Mouse (Mus musculus) hindbrain, embryonic 14.5 days (tissue): Measurements from ENCODE around the gene Fbxo11. TPM values are rescaled to one million over a fixed set of nuclear protein-coding genes. Genes with fewer than 3 reads are reported as not detected.
A peak's percentile ranks its signal among the peaks of the same experiment; 100 is the strongest.

Experiments
- ATAC-seq: fragments of 200-750 bp; cut with Nextera tagmentation; 2 replicates; pipeline ENCODE4 v1.8.0; 2017; ENCODE audit warnings: moderate number of reproducible peaks, mild to moderate bottlenecking, moderate TSS enrichment, moderate library complexity; ENCODE audit not compliant: low FRiP score
- DNase-seq: peaks from one replicate; pipeline ENCODE4 v3.0.0-alpha.2; 2015; ENCODE audit warnings: low spot score
- H3K27ac ChIP-seq: fragments of 300-500 bp; sonication (generic); 2 replicates; pipeline ENCODE4 v1.5.1; 2014; ENCODE audit warnings: mild to moderate bottlenecking, moderate library complexity
- H3K27me3 ChIP-seq: fragments of 300-500 bp; sonication (generic); 2 replicates; pipeline ENCODE4 v1.6.1; 2014; ENCODE audit warnings: mild to moderate bottlenecking, low read length, mixed read lengths; ENCODE audit not compliant: control insufficient read depth, insufficient read depth
- H3K36me3 ChIP-seq: fragments of 300-500 bp; sonication (generic); replicated peaks from 2 replicates; pipeline ENCODE4 v1.6.1; 2014; ENCODE audit not compliant: control insufficient read depth, insufficient read depth
- H3K4me1 ChIP-seq: fragments of 300-500 bp; sonication (generic); replicated peaks from 2 replicates; pipeline ENCODE4 v1.6.1; 2014; ENCODE audit warnings: antibody characterized with exemption, low read length, mixed read lengths; ENCODE audit not compliant: control insufficient read depth, insufficient read depth
- H3K4me2 ChIP-seq: fragments of 300-500 bp; sonication (generic); replicated peaks from 2 replicates; pipeline ENCODE4 v1.6.1; 2014; ENCODE audit warnings: mild to moderate bottlenecking, moderate library complexity
- H3K4me3 ChIP-seq: fragments of 300-500 bp; sonication (generic); replicated peaks from 2 replicates; pipeline ENCODE4 v1.5.1; 2014; ENCODE audit warnings: mild to moderate bottlenecking, low read length
- H3K9ac ChIP-seq: fragments of 300-500 bp; sonication (generic); 2 replicates; pipeline ENCODE4 v1.6.1; 2014
- H3K9me3 ChIP-seq: fragments of 300-500 bp; sonication (generic); 2 replicates; pipeline ENCODE4 v1.6.1; 2016; ENCODE audit warnings: low read length; ENCODE audit not compliant: control insufficient read depth
- WGBS: fragments of 180-500 bp; shearing (Covaris S2); extraction: QIAGEN DNeasy Blood & Tissue Kit; methylation state at CpG from one replicate; pipeline ENCODE4 v1.1.7; 2014; 5-methylcytosine and 5-hydroxymethylcytosine counted together
- polyA plus RNA-seq: library from polyadenylated mRNA; unstranded; fragments of >200 nt; fragmentation: Nextera tagmentation; extraction: Ambion mirVana; gene quantifications from 2 replicates; pipeline ENCODE4 v1.2.1, GENCODE M21; 2014

Fbxo11 gene
- polyA plus RNA-seq, 1 experiment from 2014 or later: 42.0 TPM

DNA sequence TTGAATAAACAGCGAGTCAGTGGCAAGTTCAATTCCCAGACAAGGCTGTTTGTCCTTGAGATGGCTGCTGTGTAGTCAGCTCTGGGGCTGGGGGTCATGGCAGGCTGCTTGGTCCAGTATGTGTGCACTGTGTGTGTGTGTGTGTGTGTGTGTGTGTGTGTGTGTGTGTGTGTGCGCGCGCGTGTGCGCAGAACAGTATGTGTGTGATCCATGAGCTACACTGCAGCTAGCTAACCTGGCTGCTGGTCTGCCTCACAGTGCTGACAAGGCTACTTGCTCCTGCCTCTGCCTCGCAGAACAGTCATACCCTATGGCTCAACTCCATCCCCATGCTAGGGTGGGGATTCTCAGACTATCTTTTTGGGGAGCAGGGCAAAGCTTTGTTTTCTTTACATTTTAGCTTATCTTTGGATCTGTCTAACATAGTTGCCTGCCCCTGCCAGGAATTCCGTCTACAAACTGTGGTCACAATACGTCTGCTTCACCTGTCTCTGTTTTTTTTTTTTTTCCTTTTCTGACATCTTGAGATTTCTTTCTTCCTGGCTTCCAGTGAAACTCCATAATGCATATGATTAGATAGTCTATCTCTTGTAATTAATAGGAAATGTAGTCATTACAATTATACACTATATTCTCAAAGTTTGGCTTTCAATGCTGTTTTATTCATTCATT is 33.2 kb upstream of the Fbxo11 start:
- H3K27ac ChIP-seq: no peak overlapping the region
- no peaks in the 10 kb centered on the region for H3K27me3 ChIP-seq
- H3K4me2 ChIP-seq: no peak overlapping the region
- ATAC-seq (no peak), DNase-seq (no peak)
- no peak overlapping the region for H3K9ac ChIP-seq
- no peaks in the 10 kb centered on the region for H3K36me3 ChIP-seq
- 93% methylated on average over 9 of the region's 9 CpGs for WGBS
- 0 out of 2 replicates have a peak, but pooled peaks cover 3% of the 10 kb centered on the region for H3K4me1 ChIP-seq
- no peaks in the 10 kb centered on the region for H3K9me3 ChIP-seq
- H3K4me3 ChIP-seq: no peak overlapping the region

DNA sequence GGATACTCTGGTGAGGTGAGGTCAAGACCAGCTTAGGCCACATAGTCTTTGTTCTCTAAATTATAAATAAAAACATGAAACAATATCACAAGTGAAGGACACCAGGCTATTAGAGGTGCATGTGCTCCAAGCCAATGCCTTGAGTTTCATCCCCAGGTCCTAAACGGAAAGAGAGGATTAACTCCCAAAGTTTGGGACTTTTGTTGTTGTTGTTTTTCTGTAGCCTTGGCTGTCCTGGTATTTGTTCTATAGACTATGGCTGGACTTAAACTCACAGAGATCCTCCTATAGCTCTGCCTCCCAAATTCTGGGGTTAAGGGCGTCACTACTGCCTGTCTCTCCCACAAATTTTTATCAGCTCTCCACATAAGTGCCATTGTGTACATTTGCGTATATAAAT is 32.5 kb upstream of the Fbxo11 start:
- WGBS: 92% methylated on average over 3 of the region's 3 CpGs
- Histone ChIP-seq H3K4me2 (no peak overlapping the region), H3K9ac (no peak overlapping the region), H3K4me1 (0 out of 2 replicates have a peak, but pooled peaks cover 3% of the 10 kb centered on the region), H3K36me3 (no peaks in the 10 kb centered on the region), H3K9me3 (no peaks in the 10 kb centered on the region), H3K27me3 (no peaks in the 10 kb centered on the region), H3K4me3 (no peak overlapping the region), H3K27ac (no peak overlapping the region)
- ATAC-seq (no peak), DNase-seq (no peak)

DNA sequence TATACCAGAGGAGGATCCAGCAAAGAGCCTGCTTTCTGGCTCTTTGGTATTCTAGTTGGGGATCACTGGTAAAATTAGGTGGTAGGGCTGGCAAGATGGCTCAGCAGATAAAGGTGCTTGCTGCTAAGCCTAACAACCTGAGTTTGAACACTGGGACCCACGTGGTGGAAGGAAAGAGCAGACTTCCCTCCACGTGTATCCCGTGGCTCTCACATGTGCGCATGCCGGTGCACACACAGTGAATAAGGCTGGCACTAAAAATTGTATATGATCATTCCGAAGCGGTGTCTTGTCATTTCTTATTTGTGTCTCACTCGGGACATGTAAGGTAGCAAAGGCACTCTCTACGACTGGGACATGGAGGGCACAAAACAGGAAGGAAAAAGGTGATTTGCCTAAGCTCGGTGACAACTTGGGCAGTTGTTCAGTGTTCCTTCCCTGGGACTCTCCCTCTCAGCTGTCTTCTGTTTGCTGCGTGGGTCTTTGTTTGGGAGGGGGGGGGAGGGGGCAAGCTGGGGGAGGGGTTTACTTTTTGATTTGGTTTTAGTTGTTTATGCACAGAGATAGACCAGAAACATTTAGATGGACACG is 31.8 kb upstream of the Fbxo11 start:
- H3K4me3 ChIP-seq: no peak overlapping the region
- DNase-seq (no peak), ATAC-seq (no peak)
- H3K4me1 ChIP-seq: 0 out of 2 replicates have a peak, but pooled peaks cover 3% of the 10 kb centered on the region
- no peaks in the 10 kb centered on the region for H3K27me3 ChIP-seq
- 83% methylated on average over 12 of the region's 12 CpGs for WGBS
- H3K27ac ChIP-seq: no peak overlapping the region
- H3K4me2 ChIP-seq: no peak overlapping the region
- H3K36me3 ChIP-seq: no peaks in the 10 kb centered on the region
- no peak overlapping the region for H3K9ac ChIP-seq
- H3K9me3 ChIP-seq: no peaks in the 10 kb centered on the region

DNA sequence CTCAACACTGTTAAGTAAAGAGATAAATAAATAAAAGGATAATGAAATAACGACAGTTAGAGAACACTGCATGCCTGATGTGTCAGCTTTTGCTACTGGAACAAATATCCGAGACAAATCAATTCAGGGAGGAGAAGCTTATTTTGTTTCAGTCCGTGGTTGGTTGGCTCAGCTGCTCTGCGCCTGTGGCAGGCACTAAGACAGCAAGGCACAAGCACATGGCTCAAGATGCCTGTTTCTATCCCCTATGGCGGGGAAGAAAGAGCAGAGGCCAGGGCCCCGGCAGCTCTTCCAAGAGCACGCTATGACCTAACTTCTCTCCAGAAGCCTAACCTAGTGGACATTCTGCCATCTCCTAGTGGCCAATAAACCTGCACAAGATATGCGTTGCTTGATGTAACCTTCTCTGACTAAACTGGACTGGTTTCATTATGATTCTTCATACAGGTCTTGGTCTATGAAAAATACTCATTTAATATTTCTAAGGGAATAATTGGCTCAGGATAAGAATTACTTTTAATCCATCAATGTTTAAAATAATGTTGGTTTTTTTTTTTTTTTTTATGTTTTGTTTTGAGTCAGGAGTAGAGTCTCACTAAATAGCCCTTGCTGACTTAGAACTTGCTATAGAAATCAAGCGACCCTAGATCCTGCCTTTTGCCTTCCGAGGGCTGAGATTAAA is 30.6 kb upstream of the Fbxo11 start:
- no peak overlapping the region for H3K27ac ChIP-seq
- H3K9ac ChIP-seq: no peak overlapping the region
- 0 out of 2 replicates have a peak, but pooled peaks cover 3% of the 10 kb centered on the region for H3K4me1 ChIP-seq
- H3K36me3 ChIP-seq: no peaks in the 10 kb centered on the region
- no peak overlapping the region for H3K4me2 ChIP-seq
- DNase-seq (no peak), ATAC-seq (0 out of 2 replicates have a peak, but pooled peaks have one; percentile 40)
- H3K27me3 ChIP-seq: no peaks in the 10 kb centered on the region
- no peak overlapping the region for H3K4me3 ChIP-seq
- WGBS: 54% methylated on average over 10 of the region's 10 CpGs
- no peaks in the 10 kb centered on the region for H3K9me3 ChIP-seq

DNA sequence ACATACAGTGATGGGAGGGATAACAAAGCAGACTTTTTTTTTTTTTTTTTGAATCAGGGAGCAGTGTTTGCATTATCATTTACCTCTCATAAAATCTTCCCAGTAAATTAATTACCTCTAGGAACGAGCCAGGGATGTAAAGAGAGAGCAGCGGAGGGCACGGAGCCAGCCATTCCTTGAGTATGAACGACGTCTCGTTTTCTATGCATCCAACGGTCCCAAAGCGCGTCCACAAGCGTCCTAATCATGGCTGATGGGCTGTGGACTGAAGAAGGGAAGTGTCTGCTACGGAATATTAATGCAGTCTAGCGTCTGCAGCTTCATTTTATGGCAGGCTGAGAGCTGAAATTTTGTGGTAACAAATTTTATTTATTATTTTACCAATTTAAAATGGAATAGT is 29.2 kb upstream of the Fbxo11 start:
- DNase-seq: no peak
- WGBS: 47% methylated on average over 12 of the region's 12 CpGs
- H3K27ac ChIP-seq: peak overlapping the region; percentile 54; the same call in 1 of the 2 replicates

DNA sequence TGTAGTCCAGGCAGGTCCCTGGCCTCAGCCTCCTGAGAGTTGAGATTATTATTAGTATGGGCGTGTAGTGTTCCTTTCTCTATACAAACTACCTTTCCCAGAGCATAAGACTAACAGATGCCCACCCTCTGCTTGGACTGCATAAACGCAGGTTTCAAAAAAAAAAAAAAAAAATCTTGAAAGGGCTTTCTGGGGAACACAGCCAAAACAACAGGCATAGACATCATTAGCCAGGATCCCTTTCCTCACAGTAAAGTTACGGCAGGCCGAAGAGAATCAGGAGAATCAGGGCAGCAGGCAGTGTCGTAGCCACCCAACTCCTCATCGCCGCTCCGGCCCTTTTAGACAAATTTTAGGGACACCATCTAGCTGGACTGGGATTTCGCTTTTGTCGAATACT is 28.7 kb upstream of the Fbxo11 start:
- H3K4me2 ChIP-seq: no peak overlapping the region; the same call in 1 of the 2 replicates
- no peak overlapping the region for H3K4me3 ChIP-seq
- H3K9ac ChIP-seq: no peak overlapping the region
- DNase-seq (no peak), ATAC-seq (no peak)
- WGBS: 74% methylated on average over 10 of the region's 10 CpGs
- H3K4me1 ChIP-seq: 0 out of 2 replicates have a peak, but pooled peaks cover 3% of the 10 kb centered on the region
- H3K36me3 ChIP-seq: no peaks in the 10 kb centered on the region
- no peaks in the 10 kb centered on the region for H3K9me3 ChIP-seq
- H3K27me3 ChIP-seq: no peaks in the 10 kb centered on the region
- H3K27ac ChIP-seq: peak overlapping the region; percentile 54; the same call in 1 of the 2 replicates

More for the DNA sequence above, 29.2 kb upstream of the Fbxo11 start:
- Histone ChIP-seq H3K4me1 (0 out of 2 replicates have a peak, but pooled peaks cover 3% of the 10 kb centered on the region), H3K4me3 (no peak overlapping the region), H3K36me3 (no peaks in the 10 kb centered on the region), H3K27me3 (no peaks in the 10 kb centered on the region), H3K4me2 (peak overlapping the region; percentile 21), H3K9ac (0 out of 2 replicates have a peak overlapping the region, but pooled peaks have one; percentile 31), H3K9me3 (no peaks in the 10 kb centered on the region)
- no peak for ATAC-seq

GRCm38 (mm10) chr17:88085976-88086375 is 20.9 kb upstream of the Fbxo11 start:
- Histone ChIP-seq H3K27me3 (no peaks in the 10 kb centered on the region), H3K4me1 (no peaks in the 10 kb centered on the region), H3K4me3 (no peak overlapping the region), H3K4me2 (no peak overlapping the region), H3K9me3 (no peaks in the 10 kb centered on the region), H3K27ac (no peak overlapping the region), H3K9ac (no peak overlapping the region), H3K36me3 (no peaks in the 10 kb centered on the region)
- ATAC-seq: no peak
- WGBS: 95% methylated on average over 11 of the region's 11 CpGs
- no peak for DNase-seq

DNA sequence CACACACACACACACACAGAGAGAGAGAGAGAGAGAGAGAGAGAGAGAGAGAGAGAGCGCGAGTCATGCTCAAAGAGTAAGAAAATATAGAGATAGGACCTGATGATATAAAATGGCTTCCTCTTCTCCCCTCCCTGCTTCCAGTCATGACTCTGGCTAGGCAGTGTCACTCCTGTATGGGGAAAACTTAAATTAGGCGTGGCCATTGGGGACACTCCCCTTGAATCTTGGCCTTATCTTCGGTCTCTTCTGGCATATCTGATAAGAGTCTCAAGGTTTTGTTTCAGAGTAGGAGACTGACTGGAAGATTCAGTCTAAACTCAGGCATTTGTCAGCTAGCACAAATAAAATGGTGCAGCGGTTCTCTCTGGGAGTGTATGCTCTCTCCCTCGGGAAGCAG is 16.4 kb upstream of the Fbxo11 start:
- no peak overlapping the region for H3K4me2 ChIP-seq
- no peak overlapping the region for H3K9ac ChIP-seq
- no peaks in the 10 kb centered on the region for H3K9me3 ChIP-seq
- H3K4me1 ChIP-seq: no peaks in the 10 kb centered on the region
- ATAC-seq: no peak
- no peaks in the 10 kb centered on the region for H3K36me3 ChIP-seq
- DNase-seq: no peak
- no peaks in the 10 kb centered on the region for H3K27me3 ChIP-seq
- WGBS: 89% methylated on average over 6 of the region's 6 CpGs
- H3K27ac ChIP-seq: no peak overlapping the region
- no peak overlapping the region for H3K4me3 ChIP-seq

DNA sequence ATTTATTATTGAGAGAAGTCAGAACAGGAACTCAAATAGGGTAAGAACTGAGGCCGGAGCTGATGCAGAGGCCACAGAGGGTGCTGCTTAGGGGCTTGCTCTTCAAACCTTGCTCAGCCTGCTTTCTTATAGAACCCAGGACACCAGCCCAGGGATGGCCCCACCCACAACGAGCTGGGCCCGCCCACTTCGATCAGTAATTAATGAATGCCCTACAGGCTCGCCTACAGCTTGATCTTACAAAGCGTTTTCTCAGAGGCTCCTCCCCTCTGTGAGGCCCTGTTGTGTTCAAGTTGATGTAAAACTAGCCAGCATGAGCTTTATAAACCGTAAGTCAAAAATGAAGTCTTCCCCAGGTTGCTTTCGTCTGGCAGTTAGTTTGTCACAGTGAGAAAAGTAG is 14.7 kb upstream of the Fbxo11 start:
- 85% methylated on average over 8 of the region's 8 CpGs for WGBS
- Histone ChIP-seq H3K4me3 (no peak overlapping the region), H3K4me1 (no peaks in the 10 kb centered on the region), H3K4me2 (no peak overlapping the region), H3K9ac (no peak overlapping the region), H3K27me3 (no peaks in the 10 kb centered on the region), H3K36me3 (no peaks in the 10 kb centered on the region), H3K9me3 (no peaks in the 10 kb centered on the region), H3K27ac (no peak overlapping the region)
- DNase-seq: no peak
- no peak for ATAC-seq
